Mouse (Mus musculus) brain, adult 2 months (tissue): ENCODE measurements around the gene Gm20824.
"Not testable (repeated sequence)": the region's sequence is repeated elsewhere in the genome, so short reads cannot be mapped to it uniquely, and the experiment has no call there.

Source experiments
- DNase-seq: peaks from one replicate; pipeline ENCODE4 v3.0.0; 2011; ENCODE audit warnings: low read depth, low spot score

The Gm20824 gene

GRCm38 (mm10) chrY:8257607-8258006, at the start of gene Gm20824:
Gene Gm20824 (plus strand): TSS chrY:8257907.
- DNase-seq: not testable (repeated sequence)
